Comparison of ENCODE assay signal across 22 mouse cellular contexts in genomic region chr9:23557601-23558000, GRCm38 (mm10).
A peak's percentile ranks its signal among the peaks of the same experiment; 100 is the strongest.
DNase-seq lines count a peak whose midpoint lies in the region; ATAC-seq and TF ChIP-seq lines count a peak whose summit lies in the region.
"Had no signal": no experiment of that assay in that cellular context is flagged by ENCODE, and none has a peak within 500 bp of the region (broad histone marks: within the 10 kb centered on the region; RNA-seq: fewer than 3 reads in every experiment).

No protein-coding gene starts in this region.

- no peak overlapping the region for H3K4me3 ChIP-seq in forebrain, embryonic 15.5 days
- H3K4me3 ChIP-seq in forebrain, embryonic 12.5 days (replicated peaks), result no peak overlapping the region
- H3K4me3 ChIP-seq in testis, adult 2 months (ENCODE audit: control insufficient read depth, low read depth, low read length), result peak overlapping the region; percentile 21; the same call in 1 of the 2 replicates
- H3K4me3 ChIP-seq: heart, embryonic 12.5 days; limb, embryonic 10.5 days had no signal

- no peaks in the 10 kb centered on the region for H3K36me3 ChIP-seq in forebrain, embryonic 15.5 days
- H3K36me3 ChIP-seq in forebrain, embryonic 12.5 days (replicated peaks), result no peaks in the 10 kb centered on the region
- H3K36me3 ChIP-seq in testis, adult 2 months (ENCODE audit: control insufficient read depth, insufficient read depth, low read length), result no peaks in the 10 kb centered on the region
- H3K36me3 ChIP-seq: heart, embryonic 12.5 days; limb, embryonic 10.5 days had no signal

- 0 out of 2 replicates have a peak, but pooled peaks cover 6% of the 10 kb centered on the region for H3K4me1 ChIP-seq in forebrain, embryonic 15.5 days
- no peaks in the 10 kb centered on the region for H3K4me1 ChIP-seq in forebrain, embryonic 12.5 days
- H3K4me1 ChIP-seq in testis, adult 2 months (ENCODE audit: control insufficient read depth, insufficient read depth, low read length), result no peaks in the 10 kb centered on the region
- H3K4me1 ChIP-seq: heart, embryonic 12.5 days; limb, embryonic 10.5 days had no signal

- no peak overlapping the region for H3K4me2 ChIP-seq in forebrain, embryonic 15.5 days (replicated peaks)
- H3K4me2 ChIP-seq in forebrain, embryonic 12.5 days, result no peak overlapping the region
- H3K4me2 ChIP-seq: heart, embryonic 12.5 days had no signal

- 54% methylated on average over 3 of the region's 3 CpGs for WGBS in forebrain, embryonic 15.5 days
- 77% methylated on average over 3 of the region's 3 CpGs for WGBS in forebrain, embryonic 12.5 days

- H3K27ac ChIP-seq in forebrain, embryonic 15.5 days (replicated peaks), result no peak overlapping the region
- no peak overlapping the region for H3K27ac ChIP-seq in forebrain, embryonic 12.5 days
- no peak overlapping the region for H3K27ac ChIP-seq in testis, adult 2 months (ENCODE audit: control insufficient read depth, insufficient read depth, low read depth, low read length)
- H3K27ac ChIP-seq: limb, embryonic 10.5 days had no signal

- no peak overlapping the region for H3K9ac ChIP-seq in forebrain, embryonic 15.5 days (replicated peaks)
- H3K9ac ChIP-seq in forebrain, embryonic 12.5 days, result no peak overlapping the region
- H3K9ac ChIP-seq: heart, embryonic 12.5 days; liver, postnatal 0 days had no signal

- no peaks in the 10 kb centered on the region for H3K9me3 ChIP-seq in forebrain, embryonic 15.5 days
- no peaks in the 10 kb centered on the region for H3K9me3 ChIP-seq in forebrain, embryonic 12.5 days
- H3K9me3 ChIP-seq: heart, embryonic 12.5 days; limb, embryonic 10.5 days had no signal

- DNase-seq in lung, adult 18-20 months, result peak; percentile 26 to 59
- DNase-seq in lung, postnatal 4 days, result no peak
- DNase-seq in testis, postnatal 10 days (ENCODE audit: low spot score), result no peak
- no peak for DNase-seq in cerebellum, adult 11-12 months
- no peak for DNase-seq in spleen, postnatal 14 days (ENCODE audit: low spot score in 2 of 2)
- DNase-seq: adrenal gland, postnatal 14 days; cerebellum, adult 18-20 months; cerebellum, postnatal 25 days; embryo, embryonic 11 days; heart, postnatal 14 days; kidney, adult 11 months; liver, postnatal 0 days; retina, postnatal 1 day; thymus, postnatal 4 days had no signal

- no peak for TF ChIP-seq POLR2A in testis, adult 2 months (IDR thresholded peaks at IDR 0.05; ENCODE audit: control insufficient read depth, low read depth, low read length)

- TF ChIP-seq CTCF in testis, adult 2 months (IDR thresholded peaks at IDR 0.05; ENCODE audit: control insufficient read depth, insufficient read depth, insufficient replicate concordance, low read depth, low read length), result no peak

- H3K27me3 ChIP-seq in forebrain, embryonic 15.5 days, result no peaks in the 10 kb centered on the region
- no peaks in the 10 kb centered on the region for H3K27me3 ChIP-seq in forebrain, embryonic 12.5 days
- no peaks in the 10 kb centered on the region for H3K27me3 ChIP-seq in testis, adult 2 months (ENCODE audit: control insufficient read depth, insufficient read depth, low read length)
- H3K27me3 ChIP-seq: heart, embryonic 12.5 days; Patski had no signal

- peak; percentile 70 for ATAC-seq in forebrain, embryonic 15.5 days (replicated peaks)
- ATAC-seq in forebrain, embryonic 12.5 days (ENCODE audit: low FRiP score), result no peak
- ATAC-seq: activated CD4-positive, CD25-positive, alpha-beta regulatory T cell, adult 4 months; CD4-positive, CD25-positive, alpha-beta regulatory T cell, adult 4 months; liver, postnatal 0 days; Patski had no signal

Comparison
In these comparisons a context has a peak if more than half of its experiments do, and no peak if none do; other contexts are left out.
1. DNase-seq: peak in lung, adult 18-20 months (2 of 2); none in lung, postnatal 4 days (0 of 2), testis, postnatal 10 days (single experiment), cerebellum, adult 11-12 months (single experiment) and spleen, postnatal 14 days (0 of 2).